Mouse (Mus musculus) E14TG2a.4 (cell line): ENCODE results near the gene Eif4e.
A peak's percentile ranks its signal among the peaks of the same experiment; 100 is the strongest.
"Not testable (repeated sequence)": the region's sequence is repeated elsewhere in the genome, so short reads cannot be mapped to it uniquely, and the experiment has no call there.

Experiments used
- H3K27me3 ChIP-seq: 2 replicates; pipeline ENCODE4 v1.6.1; 2014; ENCODE audit warnings: low read length, control low read depth; ENCODE audit not compliant: insufficient read depth
- H3K36me3 ChIP-seq: 2 replicates; pipeline ENCODE4 v1.6.1; 2014; ENCODE audit warnings: low read length, control low read depth; ENCODE audit not compliant: insufficient read depth
- H3K4me1 ChIP-seq: replicated peaks from 2 replicates; pipeline ENCODE4 v1.6.1; 2014; ENCODE audit warnings: low read depth, low read length, control low read depth
- H3K4me3 ChIP-seq: replicated peaks from 2 replicates; pipeline ENCODE4 v1.5.1; 2014; ENCODE audit warnings: mild to moderate bottlenecking, low read length
- H3K9me3 ChIP-seq: 2 replicates; pipeline ENCODE4 v1.6.1; 2014; ENCODE audit warnings: low read length, control low read depth
- CTCF ChIP-seq: conservative IDR thresholded peaks from 2 replicates; pipeline ENCODE4 v1.5.1; 2014; ENCODE audit warnings: low read length
- NANOG ChIP-seq: IDR thresholded peaks from 2 replicates; pipeline ENCODE4 v1.6.1; 2014; ENCODE audit warnings: borderline replicate concordance, low read length, mixed read lengths
- POU5F1 ChIP-seq: IDR thresholded peaks from 2 replicates; pipeline ENCODE4 v1.6.1; 2014; ENCODE audit warnings: low read length, borderline replicate concordance

Eif4e gene

GRCm38 (mm10) chr3:138542621-138543020, 16.6 kb downstream of the Eif4e start:
- H3K4me3 ChIP-seq = no peak overlapping the region
- TF ChIP-seq CTCF = no peak
- no peak for TF ChIP-seq NANOG
- no peak for TF ChIP-seq POU5F1
- H3K4me1 ChIP-seq = peaks cover 62% of the 10 kb centered on the region
- H3K27me3 ChIP-seq = no peaks in the 10 kb centered on the region
- no peaks in the 10 kb centered on the region for H3K9me3 ChIP-seq
- H3K36me3 ChIP-seq = peaks cover 40% of the 10 kb centered on the region

- Histone ChIP-seq H3K4me3 (no peak overlapping the region), H3K36me3 (peaks cover 52% of the 10 kb centered on the region), H3K27me3 (no peaks in the 10 kb centered on the region), H3K4me1 (peaks cover 51% of the 10 kb centered on the region), H3K9me3 (no peaks in the 10 kb centered on the region)
- TF ChIP-seq POU5F1 = no peak
- TF ChIP-seq NANOG = no peak
- no peak for TF ChIP-seq CTCF
Observed at GRCm38 (mm10) chr3:138544117-138544516, 18.1 kb downstream of the Eif4e start.

DNA sequence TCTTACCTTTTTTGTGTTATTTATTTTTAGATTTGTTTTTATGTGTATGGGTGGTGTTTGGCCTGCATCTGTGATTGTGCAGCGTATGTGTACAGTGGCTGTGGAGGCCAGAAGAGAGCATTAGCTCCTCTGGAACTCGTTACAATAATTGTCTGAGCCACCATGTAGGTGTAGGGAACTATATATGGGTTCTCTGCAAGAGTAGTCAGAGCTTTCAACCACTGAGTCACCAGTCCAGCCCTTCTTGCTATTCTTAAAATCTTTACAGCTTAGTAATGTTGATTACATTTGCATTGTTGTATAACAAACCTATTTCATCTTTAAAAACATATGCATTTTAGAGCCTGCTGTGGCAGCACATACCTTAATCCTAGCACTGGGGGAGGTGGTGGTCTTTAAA, 20.7 kb downstream of the Eif4e start:
- Histone ChIP-seq H3K4me1 (peaks cover 27% of the 10 kb centered on the region), H3K27me3 (no peaks in the 10 kb centered on the region), H3K36me3 (peaks cover 59% of the 10 kb centered on the region), H3K9me3 (no peaks in the 10 kb centered on the region), H3K4me3 (no peak overlapping the region)
- TF ChIP-seq NANOG = no peak
- no peak for TF ChIP-seq CTCF
- no peak for TF ChIP-seq POU5F1

DNA sequence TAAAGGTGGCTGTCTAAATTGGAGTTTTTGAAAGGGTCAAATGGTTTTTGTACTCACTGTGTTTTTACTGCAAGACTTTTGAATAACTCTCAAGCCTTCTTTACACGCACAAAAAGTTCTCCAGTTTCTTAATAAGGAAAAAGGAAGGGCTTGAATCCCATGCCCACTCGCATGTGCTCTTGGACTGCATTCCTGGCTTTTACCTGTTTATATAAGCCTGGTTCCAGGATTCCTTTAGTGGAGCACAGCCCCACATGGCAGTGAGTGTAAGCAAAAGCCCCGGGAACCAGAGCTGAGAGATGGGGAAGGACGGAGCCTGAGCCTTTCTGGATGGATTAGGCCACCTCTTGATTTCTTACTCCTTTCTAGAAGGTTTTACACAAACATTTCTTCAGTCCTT, 23.1 kb downstream of the Eif4e start:
- H3K9me3 ChIP-seq = no peaks in the 10 kb centered on the region
- H3K36me3 ChIP-seq = peaks cover 72% of the 10 kb centered on the region
- H3K27me3 ChIP-seq = no peaks in the 10 kb centered on the region
- peaks cover 6% of the 10 kb centered on the region for H3K4me1 ChIP-seq
- TF ChIP-seq CTCF (no peak), POU5F1 (no peak), NANOG (no peak)
- no peak overlapping the region for H3K4me3 ChIP-seq

GRCm38 (mm10) chr3:138550336-138551123, 24.6 kb downstream of the Eif4e start:
- TF ChIP-seq NANOG = no peak
- no peak for TF ChIP-seq CTCF
- H3K4me3 ChIP-seq = no peak overlapping the region
- peaks cover 85% of the 10 kb centered on the region for H3K36me3 ChIP-seq
- H3K4me1 ChIP-seq = no peaks in the 10 kb centered on the region
- H3K27me3 ChIP-seq = no peaks in the 10 kb centered on the region
- no peaks in the 10 kb centered on the region for H3K9me3 ChIP-seq

GRCm38 (mm10) chr3:138555279-138555678, 29.3 kb downstream of the Eif4e start:
- H3K36me3 ChIP-seq = peaks cover 88% of the 10 kb centered on the region
- not testable (repeated sequence) for H3K4me3 ChIP-seq, H3K9me3 ChIP-seq, H3K27me3 ChIP-seq, H3K4me1 ChIP-seq

DNA sequence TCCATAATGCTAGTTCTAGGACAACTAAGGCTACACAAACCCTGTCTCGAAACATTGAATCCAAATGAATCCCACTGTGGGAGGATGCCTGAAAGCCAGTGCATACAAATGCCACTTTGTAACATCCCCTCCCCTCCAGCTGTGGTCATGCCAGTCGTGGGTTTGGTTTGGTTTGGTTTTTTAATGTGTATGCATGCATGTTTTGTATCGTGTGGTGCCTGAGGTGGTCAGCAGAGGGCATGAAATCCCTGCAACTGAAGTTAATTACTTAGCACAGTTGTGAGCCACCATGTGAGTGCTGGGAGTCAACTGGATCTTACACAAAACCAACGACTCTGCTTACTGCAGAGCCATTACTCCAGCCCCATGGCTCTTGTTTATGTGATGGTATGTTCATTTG, 32.5 kb downstream of the Eif4e start:
- Histone ChIP-seq H3K9me3 (no peaks in the 10 kb centered on the region), H3K4me3 (no peak overlapping the region), H3K36me3 (peaks cover 70% of the 10 kb centered on the region), H3K27me3 (no peaks in the 10 kb centered on the region), H3K4me1 (0 out of 2 replicates have a peak, but pooled peaks cover 4% of the 10 kb centered on the region)
- no peak for TF ChIP-seq POU5F1
- no peak for TF ChIP-seq NANOG
- TF ChIP-seq CTCF = peak; percentile 8; the same call in 1 of the 2 replicates

DNA sequence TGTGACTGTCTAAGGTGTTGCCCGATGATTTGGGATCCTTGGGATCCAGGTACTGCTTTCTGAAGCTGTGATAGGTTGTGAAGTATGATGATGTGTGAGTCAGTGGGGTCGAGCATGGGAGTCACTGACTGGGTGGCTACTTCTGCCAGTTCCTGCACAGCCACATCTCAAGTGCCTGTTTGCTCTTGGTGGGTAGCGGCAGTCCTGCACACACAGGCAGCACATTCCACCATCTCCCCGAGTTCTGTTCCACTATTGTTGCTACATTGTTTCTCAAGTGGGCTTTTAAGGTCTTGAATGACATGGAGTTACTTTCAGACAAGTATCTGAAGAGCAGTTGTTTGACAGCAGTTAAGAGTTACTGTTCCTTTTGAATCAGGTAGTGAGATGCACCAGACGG, 34.3 kb downstream of the Eif4e start:
- H3K4me3 ChIP-seq = no peak overlapping the region
- 0 out of 2 replicates have a peak, but pooled peaks cover 4% of the 10 kb centered on the region for H3K4me1 ChIP-seq
- H3K36me3 ChIP-seq = peaks cover 56% of the 10 kb centered on the region
- TF ChIP-seq CTCF (no peak), NANOG (peak; percentile 34; the same call in 1 of the 2 replicates)
- H3K9me3 ChIP-seq = no peaks in the 10 kb centered on the region
- no peaks in the 10 kb centered on the region for H3K27me3 ChIP-seq

- TF ChIP-seq CTCF = no peak
- TF ChIP-seq POU5F1 = no peak
- TF ChIP-seq NANOG = no peak
- H3K36me3 ChIP-seq = peaks cover 50% of the 10 kb centered on the region
- no peaks in the 10 kb centered on the region for H3K9me3 ChIP-seq
- no peak overlapping the region for H3K4me3 ChIP-seq
- no peaks in the 10 kb centered on the region for H3K27me3 ChIP-seq
- 0 out of 2 replicates have a peak, but pooled peaks cover 4% of the 10 kb centered on the region for H3K4me1 ChIP-seq
Observed at GRCm38 (mm10) chr3:138560886-138561285, 34.9 kb downstream of the Eif4e start.
